Mouse (Mus musculus): ENCODE measurements around the gene Itpka.

Gene Itpka

GRCm38 (mm10) chr2:119757601-119758100, 15.5 kb downstream of the Itpka start:
- no peak for DNase-seq (ENCODE audit: low read depth, low spot score)

- no peak for DNase-seq (ENCODE audit: low read depth, low spot score)
Observed at GRCm38 (mm10) chr2:119758101-119758843, 16.1 kb downstream of the Itpka start.

GRCm38 (mm10) chr2:119758844-119759835, 17.0 kb downstream of the Itpka start:
- no peak for DNase-seq (ENCODE audit: low read depth, low spot score)

- DNase-seq (ENCODE audit: low read depth, low spot score), result no peak
Observed at GRCm38 (mm10) chr2:119760251-119760650, 18.1 kb downstream of the Itpka start, which contains the start of gene Ltk. Ltk (minus strand) TSS chr2:119760431.

- no peak for DNase-seq (ENCODE audit: low read depth, low spot score)
Observed at GRCm38 (mm10) chr2:119762276-119762675, 20.1 kb downstream of the Itpka start.

GRCm38 (mm10) chr2:119763924-119764323, 21.8 kb downstream of the Itpka start:
- DNase-seq (ENCODE audit: low read depth, low spot score), result no peak

- no peak for DNase-seq (ENCODE audit: low read depth, low spot score)
Observed at GRCm38 (mm10) chr2:119767246-119767645, 25.1 kb downstream of the Itpka start.

GRCm38 (mm10) chr2:119787206-119787883, 45.2 kb downstream of the Itpka start, which contains the start of gene Rpap1:
Rpap1 (minus strand) TSS chr2:119787537.
- peak; percentile 65 for DNase-seq (ENCODE audit: low read depth, low spot score)

- DNase-seq (ENCODE audit: low read depth, low spot score), result no peak
Observed at GRCm38 (mm10) chr2:119789996-119790395, 47.9 kb downstream of the Itpka start.

GRCm38 (mm10) chr2:119797279-119797783, 55.2 kb downstream of the Itpka start, which contains the start of gene Tyro3:
Tyro3 (plus strand) TSS chr2:119797733.
- DNase-seq (ENCODE audit: low read depth, low spot score), result no peak

GRCm38 (mm10) chr2:119798246-119798927, 56.2 kb downstream of the Itpka start:
- DNase-seq (ENCODE audit: low read depth, low spot score), result no peak

- no peak for DNase-seq (ENCODE audit: low read depth, low spot score)
Observed at GRCm38 (mm10) chr2:119799181-119799960, 57.2 kb downstream of the Itpka start.

- no peak for DNase-seq (ENCODE audit: low read depth, low spot score)
Observed at GRCm38 (mm10) chr2:119799961-119800550, 57.9 kb downstream of the Itpka start.
